Mouse (Mus musculus): ENCODE measurements around the gene Zfp598.

- TF ChIP-seq POLR2A (IDR thresholded peaks at IDR 0.05; ENCODE audit: control insufficient read depth, low read depth, low read length) (no peak), CTCF (IDR thresholded peaks at IDR 0.05; ENCODE audit: control insufficient read depth, insufficient read depth, insufficient replicate concordance, low read depth, low read length) (no peak)
These were observed 61.3 kb downstream of the Zfp598 start for GRCm38 (mm10) chr17:24730787-24731186.

Measured in testis, adult 2 months (tissue).